Mouse (Mus musculus) forebrain, embryonic 11.5 days (tissue): ENCODE data around the gene Mapkap1. TPM values are rescaled to one million over a fixed set of nuclear protein-coding genes. Genes with fewer than 3 reads are reported as not detected.

Experiments
- ATAC-seq: fragments of 200-750 bp; cut with Nextera tagmentation; replicated peaks from 2 replicates; pipeline ENCODE4 v1.8.0; 2017; ENCODE audit warnings: moderate TSS enrichment; ENCODE audit not compliant: low FRiP score
- DNase-seq: peaks from one replicate; pipeline ENCODE4 v3.0.0-alpha.2; 2017; ENCODE audit warnings: low spot score
- H3K27ac ChIP-seq: fragments of 300-500 bp; sonication (generic); 2 replicates; pipeline ENCODE4 v1.5.1; 2014; ENCODE audit warnings: low read depth, low read length
- H3K27me3 ChIP-seq: fragments of 300-500 bp; sonication (generic); 2 replicates; pipeline ENCODE4 v1.6.1; 2014; ENCODE audit warnings: mild to moderate bottlenecking, low read length, mixed read lengths; ENCODE audit not compliant: control insufficient read depth, insufficient read depth
- H3K36me3 ChIP-seq: fragments of 300-500 bp; sonication (generic); 2 replicates; pipeline ENCODE4 v1.6.1; 2014; ENCODE audit warnings: mild to moderate bottlenecking, low read length, moderate library complexity, mixed read lengths; ENCODE audit not compliant: control insufficient read depth, insufficient read depth
- H3K4me1 ChIP-seq: fragments of 300-500 bp; sonication (generic); replicated peaks from 2 replicates; pipeline ENCODE4 v1.6.1; 2014; ENCODE audit warnings: low read length, mixed read lengths; ENCODE audit not compliant: control insufficient read depth, insufficient read depth
- H3K4me2 ChIP-seq: fragments of 300-500 bp; sonication (generic); 2 replicates; pipeline ENCODE4 v1.6.1; 2014; ENCODE audit warnings: low read depth, mild to moderate bottlenecking, low read length, moderate library complexity, mixed read lengths; ENCODE audit not compliant: severe bottlenecking
- H3K4me3 ChIP-seq: fragments of 300-500 bp; sonication (generic); 2 replicates; pipeline ENCODE4 v1.5.1; 2014; ENCODE audit warnings: low read depth, low read length
- H3K9ac ChIP-seq: fragments of 300-500 bp; sonication (generic); 2 replicates; pipeline ENCODE4 v1.6.1; 2014; ENCODE audit warnings: low read length
- H3K9me3 ChIP-seq: fragments of 300-500 bp; sonication (generic); 2 replicates; pipeline ENCODE4 v1.6.1; 2016; ENCODE audit warnings: low read length, mixed read lengths; ENCODE audit not compliant: control insufficient read depth
- WGBS: fragments of 180-500 bp; shearing (Covaris S2); extraction: QIAGEN DNeasy Blood & Tissue Kit; methylation state at CpG from one replicate; pipeline ENCODE4 v1.1.7; 2014; 5-methylcytosine and 5-hydroxymethylcytosine counted together
- polyA plus RNA-seq: library from polyadenylated mRNA; unstranded; fragments of >200 nt; fragmentation: Nextera tagmentation; extraction: Ambion mirVana; gene quantifications from 2 replicates; pipeline ENCODE4 v1.2.1, GENCODE M21; 2014

Gene Mapkap1
- polyA plus RNA-seq, 1 experiment from 2014 or later: 96.3 TPM

DNA sequence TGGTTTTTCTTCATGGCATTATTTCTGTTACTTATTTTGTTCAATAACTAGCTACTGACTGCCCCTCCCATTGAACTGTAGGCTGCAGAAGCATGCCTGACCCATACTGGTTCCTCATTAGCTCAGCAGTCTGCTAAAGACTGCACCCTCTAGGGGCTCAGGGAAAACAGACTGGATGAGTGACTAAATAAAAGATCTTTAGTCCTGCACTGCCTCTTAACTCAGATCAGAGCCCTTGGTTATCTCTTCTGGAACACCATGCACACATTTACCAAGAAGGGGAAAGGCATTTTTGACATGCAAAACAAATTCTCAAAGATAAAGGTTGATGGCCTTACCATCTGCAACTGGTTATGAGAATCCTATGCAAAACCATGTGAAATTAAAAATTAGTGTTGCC, 157.3 kb downstream of the Mapkap1 start:
- no peak for DNase-seq
- H3K27me3 ChIP-seq: peaks cover 10% of the 10 kb centered on the region; the same call in 1 of the 2 replicates
- no peaks in the 10 kb centered on the region for H3K9me3 ChIP-seq
- H3K4me3 ChIP-seq: no peak overlapping the region
- no peaks in the 10 kb centered on the region for H3K36me3 ChIP-seq
- no peak overlapping the region for H3K27ac ChIP-seq
- H3K9ac ChIP-seq: no peak overlapping the region
- H3K4me2 ChIP-seq: no peak overlapping the region
- no peak for ATAC-seq
- peaks cover 4% of the 10 kb centered on the region; the same call in 1 of the 2 replicates for H3K4me1 ChIP-seq

DNA sequence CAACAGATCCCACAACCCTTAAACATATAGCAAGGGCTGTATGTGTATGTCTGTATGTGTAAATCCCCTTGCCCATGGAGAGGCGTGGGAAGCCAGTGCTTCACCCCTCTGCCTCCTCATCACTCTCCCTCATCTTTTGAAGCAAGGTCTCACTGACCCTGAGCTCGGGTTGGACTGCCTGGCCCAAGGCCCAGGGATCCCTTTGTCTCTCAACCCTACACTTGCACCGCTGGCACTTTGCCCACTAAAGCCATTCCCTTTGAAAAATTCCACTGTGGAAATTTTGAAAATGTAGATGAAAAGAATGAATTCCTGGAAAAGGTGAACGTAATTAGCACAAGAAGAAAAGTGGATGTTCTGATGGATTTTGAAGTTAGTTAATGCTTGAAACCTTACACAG, 159.6 kb downstream of the Mapkap1 start:
- peaks cover 14% of the 10 kb centered on the region for H3K4me1 ChIP-seq
- DNase-seq (no peak), ATAC-seq (no peak)
- no peaks in the 10 kb centered on the region for H3K36me3 ChIP-seq
- no peak overlapping the region for H3K9ac ChIP-seq
- no peak overlapping the region for H3K4me3 ChIP-seq
- WGBS: 85% methylated on average over 4 of the region's 4 CpGs
- no peaks in the 10 kb centered on the region for H3K9me3 ChIP-seq
- peaks cover 18% of the 10 kb centered on the region; the same call in 1 of the 2 replicates for H3K27me3 ChIP-seq
- H3K4me2 ChIP-seq: no peak overlapping the region
- H3K27ac ChIP-seq: no peak overlapping the region

DNA sequence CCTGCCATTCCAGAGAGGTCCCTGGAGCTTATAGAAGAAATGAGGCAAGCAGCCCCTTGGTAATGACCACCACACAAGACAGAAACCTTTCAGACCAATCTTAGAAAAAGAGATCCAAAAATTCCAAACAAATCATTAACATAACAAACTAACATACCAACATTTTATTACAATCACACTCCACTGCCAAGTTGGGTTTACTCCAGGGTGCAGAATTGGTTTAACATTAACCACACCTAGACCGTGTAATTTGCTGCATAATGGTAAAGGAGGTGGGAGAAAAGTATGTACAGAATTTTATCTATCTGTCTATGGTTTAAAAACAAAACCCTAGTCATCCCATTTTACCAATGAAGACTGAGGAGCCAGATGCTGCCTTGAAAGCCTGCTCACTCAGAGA, 160.0 kb downstream of the Mapkap1 start:
- Histone ChIP-seq H3K9me3 (no peaks in the 10 kb centered on the region), H3K4me1 (peaks cover 14% of the 10 kb centered on the region), H3K4me2 (no peak overlapping the region), H3K4me3 (no peak overlapping the region), H3K36me3 (no peaks in the 10 kb centered on the region), H3K9ac (no peak overlapping the region), H3K27me3 (peaks cover 18% of the 10 kb centered on the region; the same call in 1 of the 2 replicates), H3K27ac (no peak overlapping the region)
- no peak for ATAC-seq
- no peak for DNase-seq
- 76% methylated on average over 1 of the region's 1 CpGs for WGBS

DNA sequence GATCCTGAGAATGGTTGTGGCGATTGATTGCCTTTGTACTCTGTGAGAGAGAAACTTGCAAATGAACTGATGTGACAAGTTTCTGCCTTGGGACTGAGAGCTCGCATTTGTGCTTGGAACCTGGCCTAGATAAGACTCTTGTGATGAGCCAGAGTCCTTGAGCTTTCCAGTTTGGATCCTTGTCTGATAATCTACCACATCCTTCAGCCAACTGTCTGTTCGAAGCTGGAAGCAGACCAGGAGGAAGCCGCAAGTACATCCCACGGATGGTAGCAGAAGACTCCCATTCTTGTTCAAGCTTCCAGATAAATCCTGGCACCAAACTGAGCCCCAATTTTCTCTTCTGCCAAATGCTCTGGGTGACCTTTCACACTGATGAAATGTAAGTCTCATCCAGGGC, 162.6 kb downstream of the Mapkap1 start:
- WGBS: 85% methylated on average over 5 of the region's 5 CpGs
- Histone ChIP-seq H3K27ac (no peak overlapping the region), H3K4me3 (no peak overlapping the region), H3K36me3 (no peaks in the 10 kb centered on the region), H3K4me2 (no peak overlapping the region), H3K9me3 (no peaks in the 10 kb centered on the region), H3K9ac (no peak overlapping the region), H3K4me1 (peaks cover 14% of the 10 kb centered on the region), H3K27me3 (peaks cover 43% of the 10 kb centered on the region)
- no peak for DNase-seq
- no peak for ATAC-seq

DNA sequence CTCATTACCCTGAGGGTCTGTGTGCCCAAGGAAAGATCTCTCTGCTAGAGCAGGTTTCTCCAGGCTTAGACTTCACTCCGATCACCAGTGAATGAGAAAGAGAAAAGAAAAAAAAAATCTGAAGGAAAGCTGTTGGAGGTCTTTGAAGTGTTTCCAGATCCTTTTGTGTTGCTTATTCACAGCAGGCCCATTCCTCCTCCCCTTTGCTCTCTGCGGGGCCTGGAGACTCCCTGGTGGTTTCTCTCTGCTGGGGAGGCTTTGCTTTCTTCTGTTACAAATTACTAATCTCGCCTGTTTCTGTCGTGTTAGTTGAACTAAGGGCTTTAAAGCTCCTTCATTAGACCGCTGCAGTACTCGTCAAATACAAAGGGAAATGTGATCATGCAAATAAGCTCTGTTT, 163.8 kb downstream of the Mapkap1 start:
- H3K36me3 ChIP-seq: no peaks in the 10 kb centered on the region
- no peaks in the 10 kb centered on the region for H3K9me3 ChIP-seq
- no peak overlapping the region for H3K4me3 ChIP-seq
- DNase-seq: peak; percentile 57
- H3K27me3 ChIP-seq: peaks cover 48% of the 10 kb centered on the region
- 0 out of 2 replicates have a peak, but pooled peaks have one; percentile 30 for ATAC-seq
- H3K4me2 ChIP-seq: no peak overlapping the region
- peaks cover 14% of the 10 kb centered on the region for H3K4me1 ChIP-seq
- 3% methylated on average over 6 of the region's 6 CpGs for WGBS
- H3K9ac ChIP-seq: no peak overlapping the region
- H3K27ac ChIP-seq: 0 out of 2 replicates have a peak overlapping the region, but pooled peaks have one; percentile 3

DNA sequence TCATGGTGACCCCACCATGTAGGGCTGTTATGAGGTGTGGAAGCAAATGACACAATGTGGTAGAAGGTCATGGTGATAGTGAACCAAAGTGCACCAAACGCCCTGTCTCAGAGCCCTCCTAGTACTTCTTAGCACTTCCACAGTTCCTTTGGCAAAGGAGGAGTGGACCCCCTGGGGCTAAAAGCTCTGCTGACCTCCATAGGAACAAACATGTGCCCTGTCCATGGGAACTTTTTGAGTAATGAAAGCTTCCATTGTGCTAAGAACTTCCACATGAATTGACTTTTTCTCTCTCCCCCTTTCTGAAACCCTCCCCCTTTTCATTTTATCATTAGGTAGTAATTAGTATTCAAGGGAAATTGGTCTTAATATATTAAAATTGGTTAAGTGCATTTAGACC, 164.5 kb downstream of the Mapkap1 start:
- whole genome bisulfite sequencing: 0% methylated on average over 1 of the region's 1 CpGs
- ATAC-seq (no peak), DNase-seq (no peak)
- no peak overlapping the region for H3K27ac ChIP-seq
- no peak overlapping the region for H3K4me3 ChIP-seq
- no peak overlapping the region for H3K4me2 ChIP-seq
- H3K4me1 ChIP-seq: peaks cover 14% of the 10 kb centered on the region
- no peaks in the 10 kb centered on the region for H3K36me3 ChIP-seq
- peaks cover 48% of the 10 kb centered on the region for H3K27me3 ChIP-seq
- no peak overlapping the region for H3K9ac ChIP-seq
- H3K9me3 ChIP-seq: no peaks in the 10 kb centered on the region

DNA sequence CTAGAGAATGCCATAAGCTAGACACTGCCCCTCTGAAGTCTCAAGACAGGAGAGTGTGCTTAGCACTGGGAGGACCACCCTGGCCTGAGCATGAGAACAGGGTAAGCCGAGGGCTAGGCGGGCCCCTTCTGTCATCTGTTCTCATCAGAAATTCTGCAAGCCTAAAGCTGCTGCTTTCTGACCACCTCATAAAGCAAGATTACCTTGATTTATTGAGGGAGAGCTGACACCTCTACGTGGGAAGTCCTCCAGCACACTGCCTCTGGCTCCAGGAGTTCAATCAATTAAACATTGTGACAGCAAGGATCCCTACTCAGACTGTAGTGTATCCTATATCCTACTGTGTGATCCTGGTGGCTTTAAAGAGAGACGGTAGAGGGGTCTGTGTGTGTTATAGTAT, 166.5 kb downstream of the Mapkap1 start:
- H3K4me2 ChIP-seq: no peak overlapping the region
- WGBS: 86% methylated on average over 4 of the region's 4 CpGs
- no peaks in the 10 kb centered on the region for H3K9me3 ChIP-seq
- no peak overlapping the region for H3K27ac ChIP-seq
- H3K4me3 ChIP-seq: no peak overlapping the region
- H3K27me3 ChIP-seq: peaks cover 44% of the 10 kb centered on the region
- peaks cover 14% of the 10 kb centered on the region for H3K4me1 ChIP-seq
- DNase-seq (no peak), ATAC-seq (no peak)
- no peaks in the 10 kb centered on the region for H3K36me3 ChIP-seq
- no peak overlapping the region for H3K9ac ChIP-seq

DNA sequence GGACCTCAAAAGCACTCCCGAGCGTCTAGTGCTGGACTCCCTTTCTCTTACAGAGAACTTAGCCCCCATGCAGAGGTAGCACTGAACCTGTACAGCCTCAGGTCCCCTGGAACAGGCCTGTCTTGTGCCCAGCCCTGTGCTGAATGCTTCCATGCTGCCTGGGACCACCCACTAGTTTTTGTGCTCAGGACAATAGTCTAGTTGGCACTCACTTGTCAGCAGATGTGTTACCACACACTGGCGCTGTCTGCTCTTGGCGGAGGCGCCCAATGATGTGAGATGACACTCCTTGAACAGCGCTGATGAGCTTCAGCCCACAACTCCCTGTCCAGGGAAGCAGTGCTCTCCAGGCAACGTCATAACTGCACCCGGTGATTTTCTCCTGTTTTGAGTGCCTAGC, 182.0 kb downstream of the Mapkap1 start:
- no peak overlapping the region for H3K4me3 ChIP-seq
- no peak overlapping the region for H3K27ac ChIP-seq
- 92% methylated on average over 8 of the region's 8 CpGs for WGBS
- H3K9me3 ChIP-seq: no peaks in the 10 kb centered on the region
- H3K36me3 ChIP-seq: no peaks in the 10 kb centered on the region; the same call in 1 of the 2 replicates
- H3K27me3 ChIP-seq: no peaks in the 10 kb centered on the region
- ATAC-seq (no peak), DNase-seq (no peak)
- no peaks in the 10 kb centered on the region for H3K4me1 ChIP-seq
- no peak overlapping the region for H3K4me2 ChIP-seq
- no peak overlapping the region for H3K9ac ChIP-seq

DNA sequence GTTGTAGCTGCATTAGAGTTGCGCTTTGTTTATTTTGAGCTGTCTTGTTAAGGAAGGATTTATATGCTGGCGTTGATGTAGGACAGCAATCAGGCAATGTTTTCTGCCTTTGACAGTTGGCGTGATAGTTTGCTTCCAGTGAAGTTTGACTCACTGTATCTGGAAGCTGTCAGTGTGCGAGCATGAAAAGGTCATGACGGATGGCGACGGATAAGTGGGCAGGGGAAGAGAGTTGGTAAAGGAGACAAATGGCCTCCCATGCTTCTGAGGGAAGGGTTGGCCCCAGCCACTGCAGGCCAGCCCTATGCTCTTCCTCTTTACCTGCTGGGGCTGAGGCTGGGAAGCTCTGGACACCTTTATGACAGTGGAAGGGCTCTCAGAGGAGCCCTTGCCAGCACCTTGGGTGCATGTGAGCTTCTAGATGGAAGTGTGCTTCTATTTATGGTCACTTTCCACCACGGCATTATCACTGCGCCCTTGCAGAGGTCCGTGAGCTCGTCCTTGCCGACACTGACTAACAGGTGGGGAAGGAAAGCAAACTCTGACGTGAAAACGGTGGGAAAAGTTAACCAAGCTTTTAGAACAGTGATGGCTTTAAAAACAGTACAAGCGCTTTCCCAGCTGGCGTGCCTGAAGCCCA, 185.3 kb downstream of the Mapkap1 start:
- no peak overlapping the region for H3K27ac ChIP-seq
- H3K4me3 ChIP-seq: no peak overlapping the region
- H3K9ac ChIP-seq: no peak overlapping the region
- DNase-seq: no peak
- ATAC-seq: no peak
- WGBS: 91% methylated on average over 16 of the region's 16 CpGs
- no peaks in the 10 kb centered on the region for H3K4me1 ChIP-seq
- no peaks in the 10 kb centered on the region for H3K27me3 ChIP-seq
- no peaks in the 10 kb centered on the region for H3K9me3 ChIP-seq
- no peak overlapping the region for H3K4me2 ChIP-seq
- H3K36me3 ChIP-seq: no peaks in the 10 kb centered on the region
